Mouse (Mus musculus) neural tube, embryonic 12.5 days (tissue): ENCODE results near the gene Bmp5. TPM values are rescaled to one million over a fixed set of nuclear protein-coding genes. Genes with fewer than 3 reads are reported as not detected.

Source experiments
- ATAC-seq: fragments of 200-750 bp; cut with Nextera tagmentation; 2 replicates; pipeline ENCODE4 v1.8.0; 2017; ENCODE audit warnings: low read depth, mild to moderate bottlenecking, moderate TSS enrichment, moderate library complexity; ENCODE audit not compliant: low FRiP score
- H3K27ac ChIP-seq: fragments of 300-500 bp; sonication (generic); 2 replicates; pipeline ENCODE4 v1.5.1; 2016
- H3K27me3 ChIP-seq: fragments of 300-500 bp; sonication (generic); replicated peaks from 2 replicates; pipeline ENCODE4 v1.6.1; 2016; ENCODE audit warnings: mild to moderate bottlenecking
- H3K36me3 ChIP-seq: fragments of 300-500 bp; sonication (generic); 2 replicates; pipeline ENCODE4 v1.6.1; 2016; ENCODE audit warnings: mild to moderate bottlenecking
- H3K4me1 ChIP-seq: fragments of 300-500 bp; sonication (generic); 2 replicates; pipeline ENCODE4 v1.6.1; 2016
- H3K4me2 ChIP-seq: fragments of 300-500 bp; sonication (generic); replicated peaks from 2 replicates; pipeline ENCODE4 v1.6.1; 2016; ENCODE audit warnings: mild to moderate bottlenecking
- H3K4me3 ChIP-seq: fragments of 300-500 bp; sonication (generic); 2 replicates; pipeline ENCODE4 v1.5.1; 2016
- H3K9ac ChIP-seq: fragments of 300-500 bp; sonication (generic); 2 replicates; pipeline ENCODE4 v1.6.1; 2016; ENCODE audit warnings: mild to moderate bottlenecking
- H3K9me3 ChIP-seq: fragments of 300-500 bp; sonication (generic); 2 replicates; pipeline ENCODE4 v1.6.1; 2016; ENCODE audit warnings: mild to moderate bottlenecking
- WGBS: fragments of 180-500 bp; shearing (Covaris S2); methylation state at CpG from one replicate; pipeline ENCODE4 v1.1.7; 2016; 5-methylcytosine and 5-hydroxymethylcytosine counted together
- polyA plus RNA-seq: library from polyadenylated mRNA; unstranded; fragments of >200 nt; fragmentation: Nextera tagmentation; extraction: Ambion mirVana; gene quantifications from 2 replicates; pipeline ENCODE4 v1.2.1, GENCODE M21; 2016

The Bmp5 gene
- polyA plus RNA-seq, 1 experiment from 2014 or later: 5.3 TPM

DNA sequence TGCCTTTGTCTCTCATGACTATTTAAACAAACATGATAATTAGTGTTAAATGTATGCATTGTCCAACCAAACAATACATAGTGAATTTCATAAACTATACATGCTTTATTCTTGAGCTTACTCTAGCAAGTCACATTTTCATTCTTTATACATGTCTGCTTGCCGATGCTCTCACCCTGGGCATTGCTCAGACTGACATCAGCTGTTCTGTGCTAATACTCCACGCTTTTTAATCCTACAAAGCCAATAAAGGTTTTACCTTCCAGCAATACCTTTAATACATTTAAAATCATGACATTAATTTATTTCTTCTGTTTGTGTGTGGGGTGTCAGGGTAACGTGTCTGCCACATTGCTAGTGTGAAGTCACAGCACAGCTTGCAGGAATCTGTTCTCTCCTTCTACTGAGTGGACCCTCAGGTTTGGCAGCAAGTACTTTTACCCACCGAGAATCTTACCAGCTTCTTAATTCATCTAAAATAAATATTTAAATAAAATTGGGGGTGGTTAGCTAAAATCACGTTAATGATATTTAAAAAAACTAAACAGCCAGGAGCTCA is 75.6 kb downstream of the Bmp5 start:
- ATAC-seq: no peak
- Histone ChIP-seq H3K27me3 (no peaks in the 10 kb centered on the region), H3K27ac (no peak overlapping the region), H3K36me3 (no peaks in the 10 kb centered on the region), H3K4me1 (no peaks in the 10 kb centered on the region), H3K4me3 (no peak overlapping the region), H3K9ac (no peak overlapping the region), H3K9me3 (no peaks in the 10 kb centered on the region), H3K4me2 (no peak overlapping the region)
- 69% methylated on average over 5 of the region's 5 CpGs for WGBS

DNA sequence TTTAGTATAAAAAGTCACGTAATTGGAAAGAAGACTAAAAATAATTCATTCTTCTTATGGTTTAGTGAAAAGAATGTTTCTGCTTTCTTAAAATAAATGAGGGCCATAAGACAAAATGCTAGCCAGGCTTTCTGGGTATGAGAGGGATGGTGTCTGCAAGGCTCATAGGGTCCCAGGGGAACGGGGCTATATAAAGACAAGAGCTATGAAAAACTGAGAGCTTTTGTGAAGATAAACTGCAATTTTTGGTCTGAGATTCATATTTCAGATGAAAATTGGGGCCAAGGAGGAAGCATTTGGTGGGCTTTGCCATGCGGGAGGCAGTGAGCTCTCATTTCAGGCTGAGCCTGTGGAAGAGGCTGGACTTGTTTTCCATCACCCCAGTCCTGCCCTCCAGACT is 83.0 kb downstream of the Bmp5 start:
- no peak for ATAC-seq
- Histone ChIP-seq H3K9me3 (no peaks in the 10 kb centered on the region), H3K27me3 (no peaks in the 10 kb centered on the region), H3K4me3 (no peak overlapping the region), H3K4me2 (no peak overlapping the region), H3K27ac (no peak overlapping the region), H3K4me1 (no peaks in the 10 kb centered on the region), H3K36me3 (no peaks in the 10 kb centered on the region), H3K9ac (no peak overlapping the region)
- 93% methylated on average over 3 of the region's 3 CpGs for WGBS

DNA sequence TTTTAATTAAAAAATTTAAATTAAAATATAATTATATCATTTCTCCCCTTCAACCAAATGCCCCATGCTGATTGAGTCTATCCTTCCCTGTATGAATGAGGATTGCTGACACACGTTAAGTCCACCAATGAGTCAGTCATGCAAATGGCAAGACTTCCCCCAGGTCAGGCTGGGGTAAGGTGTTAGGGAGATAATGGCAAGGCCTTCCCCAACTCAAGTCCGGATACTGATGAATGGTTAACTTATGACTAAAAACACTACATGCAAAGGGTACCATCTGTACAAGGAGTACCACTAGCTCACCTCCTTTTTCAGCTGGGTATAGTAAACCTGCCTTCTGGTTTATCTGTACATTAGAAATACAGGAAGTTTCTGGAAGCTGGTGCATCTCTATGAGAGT is 83.8 kb downstream of the Bmp5 start:
- Histone ChIP-seq H3K4me3 (no peak overlapping the region), H3K4me2 (no peak overlapping the region), H3K4me1 (no peaks in the 10 kb centered on the region), H3K9me3 (no peaks in the 10 kb centered on the region), H3K27ac (no peak overlapping the region), H3K36me3 (no peaks in the 10 kb centered on the region), H3K9ac (no peak overlapping the region), H3K27me3 (no peaks in the 10 kb centered on the region)
- no peak for ATAC-seq
- WGBS: 79% methylated on average over 2 of the region's 2 CpGs

GRCm38 (mm10) chr9:75870332-75871177 is 95.4 kb downstream of the Bmp5 start:
- H3K4me1 ChIP-seq: no peaks in the 10 kb centered on the region
- H3K36me3 ChIP-seq: no peaks in the 10 kb centered on the region
- H3K4me2 ChIP-seq: no peak overlapping the region
- H3K27ac ChIP-seq: no peak overlapping the region
- no peaks in the 10 kb centered on the region for H3K9me3 ChIP-seq
- H3K27me3 ChIP-seq: no peaks in the 10 kb centered on the region
- H3K4me3 ChIP-seq: no peak overlapping the region
- no peak for ATAC-seq
- WGBS: 75% methylated on average over 7 of the region's 7 CpGs
- H3K9ac ChIP-seq: no peak overlapping the region

- H3K27me3 ChIP-seq: no peaks in the 10 kb centered on the region
- 74% methylated on average over 2 of the region's 2 CpGs for WGBS
- no peaks in the 10 kb centered on the region for H3K9me3 ChIP-seq
- H3K27ac ChIP-seq: no peak overlapping the region
- no peak overlapping the region for H3K4me2 ChIP-seq
- no peaks in the 10 kb centered on the region for H3K36me3 ChIP-seq
- no peaks in the 10 kb centered on the region for H3K4me1 ChIP-seq
- no peak overlapping the region for H3K9ac ChIP-seq
- H3K4me3 ChIP-seq: no peak overlapping the region
- ATAC-seq: no peak
Measured at GRCm38 (mm10) chr9:75876333-75876732, 101.2 kb downstream of the Bmp5 start.

DNA sequence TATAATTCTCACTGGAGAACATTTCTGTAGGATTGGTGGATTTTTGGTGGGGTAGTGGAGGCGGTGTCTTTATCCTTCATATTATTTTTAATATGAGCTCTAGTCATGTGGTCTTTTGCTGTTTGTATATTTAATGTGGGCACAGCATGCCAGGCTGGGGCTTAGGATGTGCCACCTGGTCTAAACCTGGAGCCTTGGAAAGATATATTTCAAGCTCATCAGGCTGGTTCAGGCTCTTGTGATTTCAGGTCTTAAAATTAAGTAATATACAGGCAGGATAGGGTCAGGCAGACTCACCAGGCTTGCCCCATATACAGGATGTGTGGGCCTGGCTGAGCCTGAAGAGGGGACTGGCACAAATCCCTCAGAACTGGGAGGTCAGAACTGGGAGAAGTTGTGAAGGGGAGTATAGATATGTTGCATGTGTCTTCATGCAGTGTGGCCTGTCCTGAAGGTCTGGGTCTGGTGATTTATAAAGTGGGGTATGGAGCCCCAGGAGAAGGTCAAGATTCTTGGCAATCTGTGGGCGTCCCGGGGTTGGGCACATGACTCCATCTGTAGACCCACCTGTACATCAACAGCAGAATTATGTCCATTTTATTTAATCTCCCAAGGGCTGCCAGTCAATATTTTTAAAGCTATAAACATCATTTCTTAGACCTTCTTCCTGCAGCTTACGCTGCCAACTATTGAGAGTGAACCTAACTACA is 108.5 kb downstream of the Bmp5 start:
- Histone ChIP-seq H3K9ac (no peak overlapping the region), H3K27me3 (no peaks in the 10 kb centered on the region), H3K36me3 (no peaks in the 10 kb centered on the region), H3K4me3 (no peak overlapping the region), H3K4me1 (no peaks in the 10 kb centered on the region), H3K27ac (no peak overlapping the region), H3K9me3 (no peaks in the 10 kb centered on the region), H3K4me2 (no peak overlapping the region)
- WGBS: 95% methylated on average over 4 of the region's 4 CpGs
- no peak for ATAC-seq

DNA sequence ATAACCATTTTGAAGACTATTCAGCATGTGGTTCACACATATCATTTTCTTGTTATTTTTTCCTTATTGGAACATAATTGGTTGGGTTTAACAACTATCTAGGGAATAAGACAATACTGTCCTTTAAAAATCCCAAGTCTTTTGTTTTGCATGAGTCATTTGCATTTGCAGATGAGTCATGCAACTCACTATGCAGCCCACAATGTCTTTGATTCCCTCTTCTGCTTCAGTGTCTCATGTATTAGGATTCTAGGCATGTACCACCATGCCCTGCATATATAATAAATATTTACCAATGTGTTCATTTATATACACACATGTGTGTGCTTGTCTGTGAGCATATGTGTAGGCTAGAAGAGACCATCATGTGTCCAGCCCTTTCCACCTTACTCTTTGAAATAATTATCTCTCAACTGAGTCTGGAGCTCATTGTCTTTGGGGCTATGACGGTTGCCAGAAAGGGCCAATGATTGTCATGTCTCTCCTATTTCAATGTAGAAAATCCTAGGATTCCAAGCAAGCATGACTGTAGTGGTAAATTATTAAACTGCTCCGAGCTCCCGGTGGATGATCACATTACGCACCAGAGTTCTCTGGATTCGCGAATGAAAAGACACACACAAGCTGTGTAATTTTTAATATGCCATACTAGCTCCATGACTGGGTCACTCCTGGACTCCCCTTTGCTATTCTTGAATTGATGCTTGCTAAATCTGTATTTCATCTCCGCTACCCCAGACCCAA is 111.8 kb downstream of the Bmp5 start:
- Histone ChIP-seq H3K4me3 (no peak overlapping the region), H3K4me1 (no peaks in the 10 kb centered on the region), H3K9me3 (0 out of 2 replicates have a peak, but pooled peaks cover 5% of the 10 kb centered on the region), H3K27me3 (no peaks in the 10 kb centered on the region), H3K4me2 (no peak overlapping the region), H3K27ac (no peak overlapping the region), H3K36me3 (no peaks in the 10 kb centered on the region), H3K9ac (no peak overlapping the region)
- ATAC-seq: no peak
- 90% methylated on average over 7 of the region's 7 CpGs for WGBS

DNA sequence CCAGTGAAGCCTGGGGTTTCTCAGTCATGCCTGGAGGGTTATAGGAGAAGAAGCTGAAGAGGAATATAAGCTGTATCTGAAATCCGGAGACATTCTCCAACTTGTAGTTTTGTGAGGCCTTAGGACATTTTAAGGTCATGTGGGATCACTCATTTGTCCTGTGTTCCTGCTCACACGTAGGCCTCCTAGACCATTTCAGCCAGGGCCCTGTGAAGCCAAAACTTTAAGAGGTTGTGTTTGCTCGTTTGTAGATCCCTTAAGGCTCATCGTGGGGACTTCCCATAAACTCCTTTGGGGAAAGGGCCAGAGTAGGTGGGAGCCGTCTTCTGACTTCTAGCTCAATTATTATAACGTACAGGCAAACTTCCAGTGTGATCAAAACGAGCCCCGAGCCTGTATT is 121.8 kb downstream of the Bmp5 start:
- Histone ChIP-seq H3K9me3 (no peaks in the 10 kb centered on the region), H3K36me3 (no peaks in the 10 kb centered on the region), H3K4me3 (no peak overlapping the region), H3K27me3 (no peaks in the 10 kb centered on the region), H3K4me1 (no peaks in the 10 kb centered on the region), H3K4me2 (no peak overlapping the region), H3K27ac (no peak overlapping the region), H3K9ac (no peak overlapping the region)
- no peak for ATAC-seq
- 90% methylated on average over 8 of the region's 8 CpGs for WGBS

DNA sequence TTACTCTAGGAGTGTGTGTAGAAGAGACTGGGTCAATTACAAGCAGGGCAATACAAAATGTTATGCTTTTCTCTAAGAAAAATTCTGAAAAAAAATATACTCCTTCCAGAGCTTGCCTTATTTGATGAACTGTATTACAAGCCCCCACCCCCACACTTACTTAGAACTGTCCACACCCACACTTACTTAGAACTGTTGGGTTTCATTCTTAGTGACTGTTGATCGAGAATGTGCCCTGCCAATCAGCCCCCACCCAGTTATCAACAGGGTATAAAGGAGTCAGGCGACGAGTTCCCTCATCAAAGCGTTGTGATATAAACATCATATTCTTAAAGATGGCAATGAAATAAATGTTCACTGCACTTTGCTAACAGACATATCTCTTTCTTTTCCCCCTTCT is 122.9 kb downstream of the Bmp5 start:
- H3K9me3 ChIP-seq: no peaks in the 10 kb centered on the region
- H3K27me3 ChIP-seq: no peaks in the 10 kb centered on the region
- 96% methylated on average over 4 of the region's 4 CpGs for WGBS
- H3K4me1 ChIP-seq: no peaks in the 10 kb centered on the region
- no peaks in the 10 kb centered on the region for H3K36me3 ChIP-seq
- ATAC-seq: no peak
- H3K27ac ChIP-seq: no peak overlapping the region
- H3K9ac ChIP-seq: no peak overlapping the region
- no peak overlapping the region for H3K4me3 ChIP-seq
- no peak overlapping the region for H3K4me2 ChIP-seq

DNA sequence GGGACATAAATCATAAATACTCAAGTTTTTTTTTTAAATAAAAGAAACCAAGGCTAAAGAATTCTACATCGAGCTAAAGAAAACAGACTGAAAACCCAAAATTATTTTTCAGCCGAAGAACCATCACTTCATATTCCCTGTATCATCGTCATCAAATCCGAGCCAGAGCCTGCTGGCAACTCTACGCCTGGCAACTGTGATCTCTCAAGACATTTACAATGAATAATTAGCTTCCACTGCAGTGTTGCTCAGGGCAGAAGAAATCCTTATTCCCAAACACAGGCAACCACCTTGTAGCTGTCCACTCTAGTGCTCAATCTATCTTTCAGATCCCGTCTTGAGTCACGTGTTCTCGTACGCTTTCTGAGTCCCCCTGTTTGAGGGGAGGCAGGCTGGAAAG is 126.1 kb downstream of the Bmp5 start:
- no peaks in the 10 kb centered on the region for H3K4me1 ChIP-seq
- H3K27ac ChIP-seq: no peak overlapping the region
- H3K4me3 ChIP-seq: no peak overlapping the region
- no peaks in the 10 kb centered on the region for H3K9me3 ChIP-seq
- whole genome bisulfite sequencing: 82% methylated on average over 9 of the region's 9 CpGs
- no peak for ATAC-seq
- no peaks in the 10 kb centered on the region for H3K27me3 ChIP-seq
- H3K9ac ChIP-seq: no peak overlapping the region
- H3K36me3 ChIP-seq: no peaks in the 10 kb centered on the region
- H3K4me2 ChIP-seq: no peak overlapping the region

DNA sequence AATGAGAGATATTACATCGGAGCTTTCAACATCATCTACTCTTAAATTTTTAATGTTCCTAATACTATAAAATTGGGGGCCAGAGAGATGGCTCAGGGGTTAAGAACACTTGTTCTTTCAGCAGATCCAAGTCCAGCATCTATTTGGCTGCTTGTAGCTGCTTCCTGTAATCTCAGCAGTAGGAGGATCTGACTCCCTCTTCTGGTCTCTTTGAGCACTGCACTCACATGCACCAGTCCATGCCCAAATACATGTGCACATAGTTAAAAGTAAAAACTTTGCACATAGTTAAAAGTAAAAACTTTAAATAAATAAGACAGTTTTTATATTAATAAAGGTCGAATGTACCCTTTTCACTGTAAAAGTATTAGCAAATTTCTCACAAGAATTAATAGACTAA is 130.3 kb downstream of the Bmp5 start:
- Histone ChIP-seq H3K36me3 (no peaks in the 10 kb centered on the region), H3K9me3 (no peaks in the 10 kb centered on the region), H3K4me2 (no peak overlapping the region), H3K27me3 (no peaks in the 10 kb centered on the region), H3K27ac (no peak overlapping the region), H3K4me1 (no peaks in the 10 kb centered on the region; the same call in 1 of the 2 replicates), H3K4me3 (no peak overlapping the region), H3K9ac (no peak overlapping the region)
- 53% methylated on average over 2 of the region's 2 CpGs for WGBS
- no peak for ATAC-seq
